Mouse (Mus musculus): ENCODE results near the gene Tctex1d4. TPM values are rescaled to one million over a fixed set of nuclear protein-coding genes. Genes with fewer than 3 reads are reported as not detected.

The Tctex1d4 gene
- polyA plus RNA-seq, 1 experiment from 2014 or later, result not detected

DNA sequence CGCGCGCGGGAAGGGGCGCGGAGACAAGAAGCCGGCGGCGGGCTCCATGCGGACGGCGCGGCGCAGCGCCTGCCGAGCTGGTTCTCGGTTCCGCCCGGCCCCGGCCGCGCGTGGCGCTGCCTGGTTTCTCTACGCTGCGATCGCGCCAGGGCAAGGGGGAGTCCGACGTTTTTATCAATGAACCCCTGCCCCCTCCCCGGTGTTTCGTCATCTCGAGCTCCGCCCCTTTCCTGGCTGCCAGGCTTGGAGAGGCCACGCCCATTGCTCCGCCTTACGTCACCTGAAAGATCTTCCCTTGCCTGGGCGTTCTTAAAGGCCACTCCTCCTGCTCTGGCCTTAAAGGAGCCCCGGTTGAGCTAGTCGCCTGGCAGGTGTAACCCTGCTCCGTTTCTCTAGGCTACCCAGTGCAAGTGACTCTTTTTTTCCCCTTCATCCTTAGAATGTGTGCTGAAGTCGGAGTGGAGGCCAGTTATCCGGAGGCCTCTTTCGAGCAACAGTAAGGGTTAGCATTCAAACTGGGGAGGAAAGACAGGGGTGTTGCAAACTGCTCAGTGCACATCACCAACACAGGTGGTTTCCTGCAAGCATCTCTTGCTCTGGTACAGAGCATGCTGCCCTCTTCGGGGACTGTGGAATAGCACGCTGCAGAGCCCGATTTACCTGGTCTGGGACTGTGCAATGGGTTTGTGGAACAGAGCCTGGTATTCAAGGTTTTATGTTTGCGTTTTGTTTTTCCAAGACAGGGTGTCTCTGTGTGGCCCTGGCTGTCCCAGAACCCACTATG, 7.4 kb downstream of the Tctex1d4 start, which contains the start of gene Plk3:
Plk3 (minus strand) TSS at position 147 of the 784 bp plus-strand sequence.
- peak within 1 kb of the TSS; percentile 68 to 78 for H3K4me3 ChIP-seq (ENCODE audit: control insufficient read depth in 1 of 2, insufficient read depth in 1 of 2, low read depth in 1 of 2, low read length in 2 of 2)
- no peaks in the 10 kb centered on the region for H3K9me3 ChIP-seq (ENCODE audit: control insufficient read depth, low read length)
- H3K9ac ChIP-seq (ENCODE audit: low read length), result peak within 1 kb of the TSS; percentile 84
- 0 out of 2 replicates have a peak, but pooled peaks cover 1% of the 10 kb centered on the region for H3K36me3 ChIP-seq (ENCODE audit: control insufficient read depth, insufficient read depth, low read length)
- 2% methylated on average over 46 of the region's 48 CpGs for WGBS
- H3K4me1 ChIP-seq (ENCODE audit: control insufficient read depth in 2 of 2, insufficient read depth in 2 of 2, low read length in 2 of 2), result peaks cover 0 to 5% of the 10 kb centered on the region in 2 experiments; a peak in 1 of 4 replicates
- H3K27me3 ChIP-seq (ENCODE audit: control insufficient read depth, insufficient read depth, low read length), result peaks cover 9% of the 10 kb centered on the region
- H3K27ac ChIP-seq (replicated peaks in 1 of 2; ENCODE audit: control insufficient read depth in 1 of 2, insufficient read depth in 1 of 2, low read depth in 2 of 2, low read length in 2 of 2), result no peak within 1 kb of the TSS
- H3K4me2 ChIP-seq (ENCODE audit: low read length), result peak within 1 kb of the TSS; percentile 99
- peak; percentile 85 for ATAC-seq (ENCODE audit: insufficient number of reproducible peaks, insufficient read depth, low FRiP score, low read depth)

- H3K27ac ChIP-seq (replicated peaks in 1 of 2; ENCODE audit: control insufficient read depth in 1 of 2, insufficient read depth in 1 of 2, low read depth in 2 of 2, low read length in 2 of 2), result no peak overlapping the region
- no peak overlapping the region for H3K4me3 ChIP-seq (ENCODE audit: control insufficient read depth in 1 of 2, insufficient read depth in 1 of 2, low read depth in 1 of 2, low read length in 2 of 2)
- no peaks in the 10 kb centered on the region for H3K36me3 ChIP-seq (ENCODE audit: control insufficient read depth, insufficient read depth, low read length)
- H3K4me2 ChIP-seq (ENCODE audit: low read length), result peak overlapping the region; percentile 99
- no peak for ATAC-seq (ENCODE audit: insufficient number of reproducible peaks, insufficient read depth, low FRiP score, low read depth)
- H3K9me3 ChIP-seq (ENCODE audit: control insufficient read depth, low read length), result no peaks in the 10 kb centered on the region
- peaks cover 9% of the 10 kb centered on the region for H3K27me3 ChIP-seq (ENCODE audit: control insufficient read depth, insufficient read depth, low read length)
- H3K9ac ChIP-seq (ENCODE audit: low read length), result no peak overlapping the region
- 38% methylated on average over 2 of the region's 2 CpGs for WGBS
- H3K4me1 ChIP-seq (ENCODE audit: control insufficient read depth in 2 of 2, insufficient read depth in 2 of 2, low read length in 2 of 2), result peaks cover 0 to 5% of the 10 kb centered on the region in 2 experiments; a peak in 1 of 4 replicates
Observed at GRCm38 (mm10) chr4:117134601-117134995, 8.0 kb downstream of the Tctex1d4 start.

GRCm38 (mm10) chr4:117136034-117136433, 9.4 kb downstream of the Tctex1d4 start:
- H3K4me1 ChIP-seq (ENCODE audit: control insufficient read depth in 2 of 2, insufficient read depth in 2 of 2, low read length in 2 of 2), result peaks cover 0 to 5% of the 10 kb centered on the region in 2 experiments; a peak in 1 of 4 replicates
- 30% methylated on average over 8 of the region's 8 CpGs for WGBS
- no peak overlapping the region for H3K4me2 ChIP-seq (ENCODE audit: low read length)
- ATAC-seq (ENCODE audit: insufficient number of reproducible peaks, insufficient read depth, low FRiP score, low read depth), result no peak
- no peak overlapping the region for H3K27ac ChIP-seq (replicated peaks in 1 of 2; ENCODE audit: control insufficient read depth in 1 of 2, insufficient read depth in 1 of 2, low read depth in 2 of 2, low read length in 2 of 2)
- no peaks in the 10 kb centered on the region for H3K36me3 ChIP-seq (ENCODE audit: control insufficient read depth, insufficient read depth, low read length)
- H3K9ac ChIP-seq (ENCODE audit: low read length), result no peak overlapping the region
- peaks cover 9% of the 10 kb centered on the region for H3K27me3 ChIP-seq (ENCODE audit: control insufficient read depth, insufficient read depth, low read length)
- no peak overlapping the region for H3K4me3 ChIP-seq (ENCODE audit: control insufficient read depth in 1 of 2, insufficient read depth in 1 of 2, low read depth in 1 of 2, low read length in 2 of 2)
- no peaks in the 10 kb centered on the region for H3K9me3 ChIP-seq (ENCODE audit: control insufficient read depth, low read length)

- ATAC-seq (ENCODE audit: insufficient number of reproducible peaks, insufficient read depth, low FRiP score, low read depth), result no peak
- no peak overlapping the region for H3K9ac ChIP-seq (ENCODE audit: low read length)
- peaks cover 4 to 5% of the 10 kb centered on the region in 2 experiments; a peak in 3 of 4 replicates for H3K4me1 ChIP-seq (ENCODE audit: control insufficient read depth in 2 of 2, insufficient read depth in 2 of 2, low read length in 2 of 2)
- no peak overlapping the region for H3K4me3 ChIP-seq (ENCODE audit: control insufficient read depth in 1 of 2, insufficient read depth in 1 of 2, low read depth in 1 of 2, low read length in 2 of 2)
- no peaks in the 10 kb centered on the region for H3K9me3 ChIP-seq (ENCODE audit: control insufficient read depth, low read length)
- no peak overlapping the region for H3K4me2 ChIP-seq (ENCODE audit: low read length)
- no peaks in the 10 kb centered on the region for H3K36me3 ChIP-seq (ENCODE audit: control insufficient read depth, insufficient read depth, low read length)
- H3K27ac ChIP-seq (replicated peaks in 1 of 2; ENCODE audit: control insufficient read depth in 1 of 2, insufficient read depth in 1 of 2, low read depth in 2 of 2, low read length in 2 of 2), result no peak overlapping the region
- no peaks in the 10 kb centered on the region for H3K27me3 ChIP-seq (ENCODE audit: control insufficient read depth, insufficient read depth, low read length)
- WGBS, result 57% methylated on average over 16 of the region's 17 CpGs
Observed at GRCm38 (mm10) chr4:117138295-117139216, 12.0 kb downstream of the Tctex1d4 start.

GRCm38 (mm10) chr4:117139217-117139612, 12.6 kb downstream of the Tctex1d4 start:
- H3K4me3 ChIP-seq (ENCODE audit: control insufficient read depth in 1 of 2, insufficient read depth in 1 of 2, low read depth in 1 of 2, low read length in 2 of 2), result no peak overlapping the region
- H3K4me2 ChIP-seq (ENCODE audit: low read length), result no peak overlapping the region
- WGBS, result 8% methylated on average over 2 of the region's 2 CpGs
- no peak overlapping the region for H3K9ac ChIP-seq (ENCODE audit: low read length)
- H3K9me3 ChIP-seq (ENCODE audit: control insufficient read depth, low read length), result no peaks in the 10 kb centered on the region
- no peak overlapping the region for H3K27ac ChIP-seq (replicated peaks in 1 of 2; ENCODE audit: control insufficient read depth in 1 of 2, insufficient read depth in 1 of 2, low read depth in 2 of 2, low read length in 2 of 2)
- H3K27me3 ChIP-seq (ENCODE audit: control insufficient read depth, insufficient read depth, low read length), result no peaks in the 10 kb centered on the region
- peaks cover 3 to 4% of the 10 kb centered on the region in 2 experiments; a peak in 3 of 4 replicates for H3K4me1 ChIP-seq (ENCODE audit: control insufficient read depth in 2 of 2, insufficient read depth in 2 of 2, low read length in 2 of 2)
- no peak for ATAC-seq (ENCODE audit: insufficient number of reproducible peaks, insufficient read depth, low FRiP score, low read depth)
- no peaks in the 10 kb centered on the region for H3K36me3 ChIP-seq (ENCODE audit: control insufficient read depth, insufficient read depth, low read length)

DNA sequence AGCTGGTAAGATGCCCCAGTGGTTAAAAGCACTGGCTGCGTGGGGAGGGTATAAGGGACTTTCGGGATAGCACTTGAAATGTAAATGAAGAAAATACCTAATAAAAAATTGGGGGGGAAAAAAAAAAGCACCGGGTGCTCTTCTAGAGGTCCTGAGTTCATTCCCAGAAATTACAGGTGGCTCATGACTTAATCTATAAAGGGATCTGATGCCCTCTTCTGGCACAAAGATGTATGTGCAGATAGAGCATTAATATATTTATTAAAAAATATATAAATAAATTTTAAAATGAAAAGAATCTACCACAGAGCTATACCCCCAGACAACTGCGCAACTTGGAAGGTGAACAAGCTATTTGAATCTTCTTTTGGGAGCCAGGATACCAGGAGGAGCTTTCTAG, 14.0 kb downstream of the Tctex1d4 start:
- Histone ChIP-seq H3K4me2 (ENCODE audit: low read length) (no peak overlapping the region), H3K27me3 (ENCODE audit: control insufficient read depth, insufficient read depth, low read length) (no peaks in the 10 kb centered on the region), H3K9ac (ENCODE audit: low read length) (no peak overlapping the region), H3K4me3 (ENCODE audit: control insufficient read depth in 1 of 2, insufficient read depth in 1 of 2, low read depth in 1 of 2, low read length in 2 of 2) (no peak overlapping the region), H3K36me3 (ENCODE audit: control insufficient read depth, insufficient read depth, low read length) (no peaks in the 10 kb centered on the region), H3K9me3 (ENCODE audit: control insufficient read depth, low read length) (no peaks in the 10 kb centered on the region), H3K27ac (replicated peaks in 1 of 2; ENCODE audit: control insufficient read depth in 1 of 2, insufficient read depth in 1 of 2, low read depth in 2 of 2, low read length in 2 of 2) (no peak overlapping the region), H3K4me1 (ENCODE audit: control insufficient read depth in 2 of 2, insufficient read depth in 2 of 2, low read length in 2 of 2) (peaks cover 0 to 4% of the 10 kb centered on the region in 2 experiments; a peak in 2 of 4 replicates)
- ATAC-seq (ENCODE audit: insufficient number of reproducible peaks, insufficient read depth, low FRiP score, low read depth), result no peak
- 42% methylated on average over 4 of the region's 4 CpGs for WGBS

- H3K9me3 ChIP-seq (ENCODE audit: control insufficient read depth, low read length), result no peaks in the 10 kb centered on the region
- 34% methylated on average over 7 of the region's 7 CpGs for WGBS
Observed at GRCm38 (mm10) chr4:117143023-117143422, 16.4 kb downstream of the Tctex1d4 start.

More at GRCm38 (mm10) chr4:117143023-117143422, 16.4 kb downstream of the Tctex1d4 start:
- H3K4me1 ChIP-seq (ENCODE audit: control insufficient read depth in 2 of 2, insufficient read depth in 2 of 2, low read length in 2 of 2), result peaks cover 0 to 4% of the 10 kb centered on the region in 2 experiments; a peak in 2 of 4 replicates
- no peak for ATAC-seq (ENCODE audit: insufficient number of reproducible peaks, insufficient read depth, low FRiP score, low read depth)
- H3K36me3 ChIP-seq (ENCODE audit: control insufficient read depth, insufficient read depth, low read length), result no peaks in the 10 kb centered on the region
- no peak overlapping the region for H3K9ac ChIP-seq (ENCODE audit: low read length)
- H3K4me2 ChIP-seq (ENCODE audit: low read length), result no peak overlapping the region
- no peak overlapping the region for H3K27ac ChIP-seq (replicated peaks in 1 of 2; ENCODE audit: control insufficient read depth in 1 of 2, insufficient read depth in 1 of 2, low read depth in 2 of 2, low read length in 2 of 2)
- no peak overlapping the region for H3K4me3 ChIP-seq (ENCODE audit: control insufficient read depth in 1 of 2, insufficient read depth in 1 of 2, low read depth in 1 of 2, low read length in 2 of 2)
- no peaks in the 10 kb centered on the region for H3K27me3 ChIP-seq (ENCODE audit: control insufficient read depth, insufficient read depth, low read length)

Data from heart, embryonic 14.5 days (tissue).